Mouse (Mus musculus) brain, embryonic 14.5 days (tissue): ENCODE results near the gene Fam71b. TPM values are rescaled to one million over a fixed set of nuclear protein-coding genes. Genes with fewer than 3 reads are reported as not detected.

Source experiments
- DNase-seq: peaks from one replicate; pipeline ENCODE4 v3.0.0-alpha.2; 2011; ENCODE audit warnings: low read depth
- CTCF ChIP-seq: fragments of 200-500 bp; IDR thresholded peaks from 2 replicates; pipeline ENCODE4 v1.5.1; 2012; ENCODE audit warnings: inconsistent platforms, mild to moderate bottlenecking, moderate library complexity, borderline replicate concordance; ENCODE audit not compliant: insufficient read depth, insufficient read length; ENCODE audit errors: extremely low read depth
- POLR2A ChIP-seq: fragments of 200-500 bp; IDR thresholded peaks from 2 replicates; pipeline ENCODE4 v1.6.1; 2012; ENCODE audit warnings: mild to moderate bottlenecking, inconsistent platforms, borderline replicate concordance; ENCODE audit not compliant: poor library complexity, insufficient read depth, insufficient read length, severe bottlenecking; ENCODE audit errors: extremely low read depth
- polyA plus RNA-seq: library from polyadenylated mRNA; depleted of rRNA; stranded (reverse); fragments of >200 nt; gene quantifications from 2 replicates; pipeline ENCODE4 v1.2.3, GENCODE M21; 2012

Fam71b gene
- polyA plus RNA-seq, 1 experiment: not detected

GRCm38 (mm10) chr11:46372331-46372953 lies 23.9 kb upstream of the Fam71b start:
- DNase-seq: no peak
- TF ChIP-seq CTCF (no peak), POLR2A (no peak)

- TF ChIP-seq CTCF: no peak
- no peak for TF ChIP-seq POLR2A
- no peak for DNase-seq
These were observed 23.0 kb upstream of the Fam71b start for GRCm38 (mm10) chr11:46373071-46374030.

GRCm38 (mm10) chr11:46375015-46375414 lies 21.3 kb upstream of the Fam71b start:
- no peak for DNase-seq
- TF ChIP-seq CTCF (no peak), POLR2A (no peak)

GRCm38 (mm10) chr11:46377316-46377715 lies 19.0 kb upstream of the Fam71b start:
- TF ChIP-seq CTCF (no peak), POLR2A (no peak)
- DNase-seq: no peak

GRCm38 (mm10) chr11:46377819-46378782 lies 18.3 kb upstream of the Fam71b start:
- no peak for DNase-seq
- no peak for TF ChIP-seq POLR2A
- no peak for TF ChIP-seq CTCF

GRCm38 (mm10) chr11:46380097-46380675 lies 16.2 kb upstream of the Fam71b start:
- TF ChIP-seq POLR2A: no peak
- TF ChIP-seq CTCF: no peak
- no peak for DNase-seq

GRCm38 (mm10) chr11:46382466-46382865 lies 13.9 kb upstream of the Fam71b start:
- no peak for TF ChIP-seq CTCF
- no peak for TF ChIP-seq POLR2A
- DNase-seq: no peak

GRCm38 (mm10) chr11:46384925-46385324 lies 11.4 kb upstream of the Fam71b start:
- no peak for DNase-seq
- no peak for TF ChIP-seq POLR2A
- TF ChIP-seq CTCF: no peak

GRCm38 (mm10) chr11:46386556-46386955 lies 9.8 kb upstream of the Fam71b start:
- TF ChIP-seq POLR2A (no peak), CTCF (no peak)
- no peak for DNase-seq

GRCm38 (mm10) chr11:46387061-46387460 lies 9.3 kb upstream of the Fam71b start:
- DNase-seq: no peak
- TF ChIP-seq POLR2A (no peak), CTCF (no peak)
